Mouse (Mus musculus) ES-CJ7 (cell line): ENCODE results near the gene Pde10a.

Source experiments
- DNase-seq: peaks from one replicate; pipeline ENCODE4 v3.0.0; 2011; ENCODE audit warnings: low read depth, low spot score

Pde10a gene

DNA sequence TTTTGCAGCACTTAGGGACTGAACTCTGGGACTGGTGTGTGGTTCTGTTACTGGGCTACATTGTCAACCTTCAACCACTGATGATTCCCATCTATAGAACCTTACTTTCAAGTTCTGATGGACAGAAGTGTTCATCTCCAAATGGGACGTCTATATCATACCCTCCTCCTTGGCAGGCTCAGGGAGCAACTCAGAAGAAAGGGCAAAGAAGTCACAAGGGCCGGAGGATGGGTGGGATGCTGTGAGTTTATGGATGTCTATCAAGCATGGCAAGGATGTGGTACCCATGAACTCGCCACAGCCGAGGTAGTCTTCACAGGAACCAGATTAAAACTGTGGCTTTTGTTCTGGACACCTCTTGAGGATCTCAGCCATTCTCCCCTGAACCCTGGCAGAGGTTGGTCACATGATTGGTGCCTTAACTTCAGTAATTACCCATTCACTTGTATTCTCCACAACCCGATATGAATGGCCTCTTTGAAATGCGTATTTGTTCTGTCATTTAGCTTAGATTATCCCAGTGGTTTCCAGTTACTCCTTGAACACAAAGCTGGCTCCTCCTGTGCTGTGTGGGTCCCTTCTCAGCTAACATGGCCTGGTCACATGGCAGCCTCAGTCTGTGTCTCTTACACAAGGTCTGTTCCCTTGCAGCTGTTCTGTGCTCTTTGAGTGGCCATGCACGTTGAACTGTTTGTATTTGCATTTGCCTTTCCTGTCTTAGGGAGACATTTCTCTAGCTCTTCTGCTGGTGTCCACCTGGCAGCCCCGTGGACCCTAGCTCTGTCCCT is 510.6 kb downstream of the Pde10a start:
- DNase-seq: peak; percentile 61
